Mouse (Mus musculus) small intestine, adult 2 months (tissue): ENCODE data around the gene Adcy5. TPM values are rescaled to one million over a fixed set of nuclear protein-coding genes. Genes with fewer than 3 reads are reported as not detected.

ENCODE experiments used
- H3K27ac ChIP-seq: fragments of 200-500 bp; 2 replicates; pipeline ENCODE4 v1.5.1; 2012; ENCODE audit warnings: low read depth, low read length, control low read depth, inconsistent platforms; ENCODE audit not compliant: insufficient read depth
- H3K27me3 ChIP-seq: fragments of 200-500 bp; 2 replicates; pipeline ENCODE4 v1.6.1; 2012; ENCODE audit warnings: mild to moderate bottlenecking, moderate library complexity, low read length, inconsistent platforms; ENCODE audit not compliant: control insufficient read depth, insufficient read depth
- H3K36me3 ChIP-seq: fragments of 200-500 bp; 2 replicates; pipeline ENCODE4 v1.6.1; 2012; ENCODE audit warnings: mild to moderate bottlenecking, low read length, control low read depth, inconsistent platforms; ENCODE audit not compliant: control insufficient read depth, insufficient read depth
- H3K4me1 ChIP-seq: fragments of 200-500 bp; 2 replicates; pipeline ENCODE4 v1.6.1; 2012; ENCODE audit warnings: low read length, inconsistent platforms, mixed read lengths; ENCODE audit not compliant: control insufficient read depth, insufficient read depth, insufficient read length
- H3K4me3 ChIP-seq: fragments of 200-500 bp; 2 replicates; pipeline ENCODE4 v1.5.1; 2012; ENCODE audit warnings: low read depth, mild to moderate bottlenecking, control low read depth, inconsistent platforms, low read length, moderate library complexity
- CTCF ChIP-seq: fragments of 200-500 bp; IDR thresholded peaks from 2 replicates; pipeline ENCODE4 v1.5.1; 2012; ENCODE audit warnings: low read depth, mild to moderate bottlenecking, control low read depth, inconsistent platforms, low read length, moderate library complexity, mixed read lengths; ENCODE audit not compliant: insufficient replicate concordance, insufficient read length; ENCODE audit errors: extremely low read depth
- POLR2A ChIP-seq: fragments of 200-500 bp; IDR thresholded peaks from 2 replicates; pipeline ENCODE4 v1.6.1; 2012; ENCODE audit warnings: low read depth, mild to moderate bottlenecking, control low read depth, inconsistent platforms, low read length, moderate library complexity
- WGBS: fragments of 180-500 bp; shearing (Covaris S2); methylation state at CpG from one replicate; pipeline ENCODE4 v1.1.7; 2018; 5-methylcytosine and 5-hydroxymethylcytosine counted together
- polyA plus RNA-seq: library from polyadenylated mRNA; depleted of rRNA; stranded (reverse); fragments of >200 nt; gene quantifications from 2 replicates; pipeline ENCODE4 v1.2.3, GENCODE M21; 2012

Adcy5 gene
- polyA plus RNA-seq, 1 experiment: 13.0 TPM

- H3K27ac ChIP-seq: no peak overlapping the region; the same call in 1 of the 2 replicates
- H3K27me3 ChIP-seq: no peaks in the 10 kb centered on the region
- no peaks in the 10 kb centered on the region for H3K36me3 ChIP-seq
- 79% methylated on average over 7 of the region's 7 CpGs for WGBS
- TF ChIP-seq CTCF: no peak
- TF ChIP-seq POLR2A: no peak
- H3K4me1 ChIP-seq: peaks cover 2% of the 10 kb centered on the region; the same call in 1 of the 2 replicates
- no peak overlapping the region for H3K4me3 ChIP-seq
Measured at GRCm38 (mm10) chr16:35191271-35191670, 36.6 kb downstream of the Adcy5 start.

- Histone ChIP-seq H3K4me3 (no peak overlapping the region), H3K27ac (no peak overlapping the region), H3K4me1 (peaks cover 2% of the 10 kb centered on the region; the same call in 1 of the 2 replicates), H3K27me3 (no peaks in the 10 kb centered on the region), H3K36me3 (no peaks in the 10 kb centered on the region)
- TF ChIP-seq POLR2A (no peak), CTCF (no peak)
- WGBS: 86% methylated on average over 4 of the region's 4 CpGs
Measured at GRCm38 (mm10) chr16:35192471-35192870, 37.8 kb downstream of the Adcy5 start.

DNA sequence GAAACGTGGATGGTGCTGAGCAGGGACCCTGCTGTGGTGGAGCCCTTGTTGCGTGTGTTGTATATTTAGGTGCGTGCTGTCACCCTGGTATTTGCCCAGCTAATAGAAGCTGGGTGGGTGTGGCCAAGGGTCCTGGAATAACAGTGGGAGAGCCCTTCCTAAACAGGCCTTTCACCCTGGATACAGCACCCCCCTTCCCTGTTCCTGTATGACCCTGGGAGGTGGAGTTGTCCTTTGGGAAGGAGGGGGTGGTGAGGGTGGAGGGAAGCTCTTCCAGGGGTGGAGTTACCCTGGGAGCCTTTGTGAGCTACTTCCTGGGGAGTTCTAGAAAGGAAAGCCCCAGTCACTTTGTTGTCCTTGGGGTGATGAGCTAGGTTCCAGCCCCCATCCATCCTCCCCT is 38.7 kb downstream of the Adcy5 start:
- H3K36me3 ChIP-seq: no peaks in the 10 kb centered on the region
- TF ChIP-seq POLR2A (no peak), CTCF (no peak)
- no peak overlapping the region for H3K27ac ChIP-seq
- no peak overlapping the region for H3K4me3 ChIP-seq
- WGBS: 56% methylated on average over 3 of the region's 3 CpGs
- peaks cover 2% of the 10 kb centered on the region; the same call in 1 of the 2 replicates for H3K4me1 ChIP-seq
- H3K27me3 ChIP-seq: no peaks in the 10 kb centered on the region

DNA sequence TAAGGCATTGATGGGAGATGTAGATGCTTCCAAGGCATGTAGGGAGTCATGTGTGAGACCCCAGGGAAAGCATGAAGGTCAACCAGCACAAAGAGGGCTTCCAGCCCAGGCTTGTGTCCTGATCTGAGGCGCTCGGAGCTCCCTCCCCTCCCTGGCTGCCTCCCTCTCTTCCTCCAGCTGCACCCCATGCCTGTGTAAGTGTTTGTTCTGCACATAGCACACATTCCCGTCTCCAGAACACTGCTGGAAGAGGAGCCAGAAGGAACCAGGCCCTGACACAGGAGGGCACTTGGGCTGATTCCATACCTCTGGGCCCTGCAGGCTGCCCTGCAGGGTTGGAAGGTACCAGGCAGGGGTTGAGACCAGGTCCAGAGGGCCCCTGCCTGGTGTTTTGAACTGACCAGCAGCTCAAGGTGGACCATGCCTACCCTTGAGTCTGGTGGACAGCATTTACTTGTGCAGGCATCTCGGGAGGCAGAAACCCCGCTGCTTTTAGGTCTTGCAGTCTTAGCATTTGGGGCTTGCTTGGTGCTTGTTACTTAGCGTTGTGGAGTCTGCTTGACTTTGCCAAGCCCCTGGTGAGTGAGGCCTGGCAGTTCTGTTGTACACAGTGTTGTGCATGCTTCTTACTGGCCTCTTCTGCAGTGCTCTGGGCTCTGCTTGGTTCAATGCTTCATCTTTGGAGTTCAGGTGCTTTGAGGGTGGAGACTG is 45.2 kb downstream of the Adcy5 start:
- Histone ChIP-seq H3K27me3 (no peaks in the 10 kb centered on the region), H3K4me3 (no peak overlapping the region), H3K4me1 (peaks cover 2% of the 10 kb centered on the region; the same call in 1 of the 2 replicates), H3K36me3 (no peaks in the 10 kb centered on the region), H3K27ac (peak overlapping the region; percentile 43)
- TF ChIP-seq CTCF (no peak), POLR2A (no peak)
- WGBS: 60% methylated on average over 6 of the region's 6 CpGs

DNA sequence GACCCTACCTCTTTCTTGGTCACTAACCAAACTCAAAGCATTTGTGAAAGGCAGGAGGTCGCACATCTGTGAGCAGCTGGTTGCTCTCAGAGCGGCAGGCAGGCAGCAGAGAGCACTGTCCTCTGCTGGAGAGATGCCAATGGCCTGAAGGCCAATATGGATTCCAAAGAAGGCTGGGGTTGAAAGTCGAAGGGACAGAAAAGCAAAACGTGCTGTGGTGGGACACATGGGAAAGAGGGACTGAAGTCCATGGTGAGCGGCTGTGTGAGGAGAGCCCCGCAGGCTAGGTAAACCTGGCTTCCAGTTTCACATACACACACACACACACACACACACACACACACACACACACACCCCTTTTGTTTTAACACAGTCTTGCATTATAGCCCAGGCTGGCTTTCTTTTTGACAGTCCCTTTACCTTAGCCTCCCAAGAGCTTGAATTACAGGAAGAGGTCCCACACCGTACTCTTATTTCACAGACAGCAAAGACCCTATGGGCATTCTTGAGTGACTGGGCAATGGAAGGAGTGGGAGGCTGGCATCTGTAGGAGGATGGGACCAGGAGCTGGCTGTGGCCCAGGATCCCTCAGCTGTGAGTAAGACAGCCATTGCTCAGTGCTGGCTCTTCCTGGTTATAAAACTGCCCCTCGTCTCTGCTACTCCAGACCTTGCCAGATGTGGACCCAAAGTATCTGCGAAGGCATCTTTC is 45.9 kb downstream of the Adcy5 start:
- H3K27ac ChIP-seq: peak overlapping the region; percentile 43
- TF ChIP-seq POLR2A: no peak
- WGBS: 60% methylated on average over 9 of the region's 9 CpGs

DNA sequence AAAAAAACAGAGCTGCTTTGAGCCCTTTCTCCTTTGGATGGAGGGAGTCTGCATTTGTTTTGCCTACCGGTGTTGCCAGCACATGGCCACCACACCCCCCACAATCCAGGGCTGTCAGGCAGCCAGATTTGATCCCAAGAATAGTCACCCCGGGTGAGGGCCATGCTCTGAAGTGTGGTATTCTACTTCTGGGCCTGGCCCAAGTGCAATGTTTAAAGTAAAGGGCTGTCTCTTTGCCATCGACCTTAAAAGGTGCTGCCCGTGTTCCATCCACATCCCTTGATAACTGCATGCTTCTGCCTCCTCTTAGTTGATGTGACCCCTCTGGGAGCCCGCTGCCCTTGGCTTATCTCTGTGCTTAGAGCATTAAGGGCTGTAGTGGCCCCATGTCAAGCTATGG is 46.6 kb downstream of the Adcy5 start:
- Histone ChIP-seq H3K27ac (peak overlapping the region; percentile 46; the same call in 1 of the 2 replicates), H3K36me3 (no peaks in the 10 kb centered on the region), H3K27me3 (no peaks in the 10 kb centered on the region), H3K4me1 (peaks cover 2% of the 10 kb centered on the region; the same call in 1 of the 2 replicates), H3K4me3 (no peak overlapping the region)
- TF ChIP-seq POLR2A (no peak), CTCF (no peak)
- WGBS: 65% methylated on average over 5 of the region's 5 CpGs

More for the DNA sequence above, 45.9 kb downstream of the Adcy5 start:
- H3K36me3 ChIP-seq: no peaks in the 10 kb centered on the region
- no peak overlapping the region for H3K4me3 ChIP-seq
- H3K27me3 ChIP-seq: no peaks in the 10 kb centered on the region
- peaks cover 2% of the 10 kb centered on the region; the same call in 1 of the 2 replicates for H3K4me1 ChIP-seq

DNA sequence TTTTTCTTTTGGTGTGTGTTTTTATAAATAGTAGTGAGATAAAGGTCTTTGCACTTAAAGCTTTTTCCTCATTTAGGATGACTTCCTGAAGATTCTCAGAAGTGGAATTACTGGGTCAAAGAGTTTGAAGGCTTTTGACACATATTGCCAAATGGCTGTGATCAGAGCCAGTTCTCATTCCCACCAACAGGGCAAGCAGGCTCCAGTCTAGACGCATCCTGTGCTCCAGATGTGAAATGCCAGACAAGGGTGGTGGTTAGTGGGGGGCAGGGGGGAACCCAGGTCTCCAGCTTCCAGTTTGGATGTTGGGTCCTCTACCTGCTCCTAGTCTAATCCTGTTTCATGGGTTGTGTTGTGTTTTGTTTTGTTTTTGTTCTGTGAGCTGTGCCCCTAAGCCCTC is 48.8 kb downstream of the Adcy5 start:
- TF ChIP-seq POLR2A (no peak), CTCF (no peak)
- 89% methylated on average over 1 of the region's 1 CpGs for WGBS

More for the DNA sequence above, 48.8 kb downstream of the Adcy5 start:
- Histone ChIP-seq H3K27me3 (no peaks in the 10 kb centered on the region), H3K36me3 (no peaks in the 10 kb centered on the region), H3K4me3 (no peak overlapping the region), H3K27ac (no peak overlapping the region), H3K4me1 (peaks cover 2% of the 10 kb centered on the region; the same call in 1 of the 2 replicates)
